Mouse (Mus musculus): ENCODE measurements around the gene Cib4.
A peak's percentile ranks its signal among the peaks of the same experiment; 100 is the strongest.

Cib4 gene

GRCm38 (mm10) chr5:30571820-30572219 lies 26.2 kb upstream of the Cib4 start:
- no peak for DNase-seq (ENCODE audit: low spot score)

- no peak for DNase-seq (ENCODE audit: low spot score)
Measured at GRCm38 (mm10) chr5:30568479-30568878, 22.8 kb upstream of the Cib4 start.

- no peak for DNase-seq (ENCODE audit: low spot score)
Measured at GRCm38 (mm10) chr5:30559986-30560493, 14.4 kb upstream of the Cib4 start.

GRCm38 (mm10) chr5:30559421-30559820 lies 13.8 kb upstream of the Cib4 start:
- no peak for DNase-seq (ENCODE audit: low spot score)

GRCm38 (mm10) chr5:30556284-30556683 lies 10.6 kb upstream of the Cib4 start:
- DNase-seq (ENCODE audit: low spot score): peak; percentile 12

- DNase-seq (ENCODE audit: low spot score): no peak
Measured at GRCm38 (mm10) chr5:30554981-30555380, 9.3 kb upstream of the Cib4 start.

- DNase-seq (ENCODE audit: low spot score): no peak
Measured at GRCm38 (mm10) chr5:30553936-30554335, 8.3 kb upstream of the Cib4 start.

- DNase-seq (ENCODE audit: low spot score): no peak
Measured at GRCm38 (mm10) chr5:30552006-30552405, 6.4 kb upstream of the Cib4 start.

- no peak for DNase-seq (ENCODE audit: low spot score)
Measured at GRCm38 (mm10) chr5:30551022-30551638, 5.5 kb upstream of the Cib4 start.

GRCm38 (mm10) chr5:30550334-30551021 lies 4.8 kb upstream of the Cib4 start:
- peak; percentile 31 for DNase-seq (ENCODE audit: low spot score)

- DNase-seq (ENCODE audit: low spot score): no peak
Measured at GRCm38 (mm10) chr5:30548681-30549080, 3.0 kb upstream of the Cib4 start.

GRCm38 (mm10) chr5:30536051-30536570 lies 9.5 kb downstream of the Cib4 start:
- DNase-seq (ENCODE audit: low spot score): no peak

GRCm38 (mm10) chr5:30534637-30535036 lies 11.0 kb downstream of the Cib4 start:
- DNase-seq (ENCODE audit: low spot score): no peak

- no peak for DNase-seq (ENCODE audit: low spot score)
Measured at GRCm38 (mm10) chr5:30528906-30529305, 16.7 kb downstream of the Cib4 start.

GRCm38 (mm10) chr5:30527129-30527528 lies 18.5 kb downstream of the Cib4 start:
- DNase-seq (ENCODE audit: low spot score): no peak

GRCm38 (mm10) chr5:30525920-30526836 lies 19.5 kb downstream of the Cib4 start:
- DNase-seq (ENCODE audit: low spot score): peak; percentile 48

GRCm38 (mm10) chr5:30524213-30524612 lies 21.4 kb downstream of the Cib4 start:
- no peak for DNase-seq (ENCODE audit: low spot score)

GRCm38 (mm10) chr5:30523131-30523530 lies 22.5 kb downstream of the Cib4 start:
- DNase-seq (ENCODE audit: low spot score): no peak

- DNase-seq (ENCODE audit: low spot score): no peak
Measured at GRCm38 (mm10) chr5:30522406-30522805, 23.2 kb downstream of the Cib4 start.

- no peak for DNase-seq (ENCODE audit: low spot score)
Measured at GRCm38 (mm10) chr5:30520214-30520732, 25.4 kb downstream of the Cib4 start.

GRCm38 (mm10) chr5:30519494-30519893 lies 26.1 kb downstream of the Cib4 start:
- DNase-seq (ENCODE audit: low spot score): no peak

GRCm38 (mm10) chr5:30518547-30518946 lies 27.1 kb downstream of the Cib4 start:
- no peak for DNase-seq (ENCODE audit: low spot score)

All from embryo, embryonic 10.5 days (tissue).